Mouse (Mus musculus) liver, adult (tissue): ENCODE measurements around the gene Tns2.
A peak's percentile ranks its signal among the peaks of the same experiment; 100 is the strongest.

Experiments used
- GATA4 ChIP-seq: IDR thresholded peaks from 2 replicates; pipeline ENCODE4 v1.6.1; 2014; ENCODE audit warnings: mild to moderate bottlenecking, low read length; ENCODE audit not compliant: insufficient replicate concordance

Tns2 gene

DNA sequence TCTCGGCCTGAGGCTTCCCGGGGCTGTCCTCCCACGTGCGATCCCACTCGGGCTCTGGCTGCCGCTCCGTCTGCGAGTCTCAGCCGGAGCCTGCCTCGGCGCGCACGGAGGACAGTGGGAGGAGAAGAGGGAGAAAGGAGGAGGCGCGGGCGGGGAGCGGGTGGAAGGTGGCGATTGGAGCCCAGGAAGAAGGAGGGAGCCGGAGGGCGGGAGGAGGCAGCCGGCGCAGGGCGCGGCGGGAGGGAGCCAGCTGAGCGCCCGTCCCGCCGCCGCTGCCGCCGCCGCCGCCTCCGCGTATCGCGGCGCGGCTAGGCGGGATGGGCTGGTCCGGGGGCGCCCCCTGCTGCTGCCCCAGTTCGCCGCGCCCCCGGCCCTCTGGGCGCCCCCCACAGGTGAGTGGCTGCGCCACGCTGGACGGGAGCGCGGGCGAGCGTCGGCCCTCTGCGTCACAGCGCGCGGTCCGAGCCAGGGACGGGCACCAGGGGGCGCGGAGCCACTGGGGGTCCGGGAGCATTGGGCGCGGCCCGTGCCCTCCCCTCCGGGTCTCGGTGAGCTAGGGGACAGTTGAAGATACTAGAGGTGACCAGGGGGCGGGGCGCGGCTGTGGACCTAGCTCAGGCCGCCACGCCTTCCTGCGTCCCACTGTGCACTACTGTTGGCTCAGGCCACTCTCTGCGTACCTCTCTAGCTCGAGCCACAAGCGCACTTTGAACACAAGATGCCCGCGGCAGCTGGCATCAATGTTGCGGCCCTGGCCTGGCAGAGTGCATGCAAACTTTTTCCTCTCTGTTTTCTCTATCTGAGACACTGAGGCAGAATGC lies at the start of gene Tns2:
Gene Tns2, plus strand, starts transcription at position 253 of the 821 bp plus-strand sequence.
- no peak for TF ChIP-seq GATA4

DNA sequence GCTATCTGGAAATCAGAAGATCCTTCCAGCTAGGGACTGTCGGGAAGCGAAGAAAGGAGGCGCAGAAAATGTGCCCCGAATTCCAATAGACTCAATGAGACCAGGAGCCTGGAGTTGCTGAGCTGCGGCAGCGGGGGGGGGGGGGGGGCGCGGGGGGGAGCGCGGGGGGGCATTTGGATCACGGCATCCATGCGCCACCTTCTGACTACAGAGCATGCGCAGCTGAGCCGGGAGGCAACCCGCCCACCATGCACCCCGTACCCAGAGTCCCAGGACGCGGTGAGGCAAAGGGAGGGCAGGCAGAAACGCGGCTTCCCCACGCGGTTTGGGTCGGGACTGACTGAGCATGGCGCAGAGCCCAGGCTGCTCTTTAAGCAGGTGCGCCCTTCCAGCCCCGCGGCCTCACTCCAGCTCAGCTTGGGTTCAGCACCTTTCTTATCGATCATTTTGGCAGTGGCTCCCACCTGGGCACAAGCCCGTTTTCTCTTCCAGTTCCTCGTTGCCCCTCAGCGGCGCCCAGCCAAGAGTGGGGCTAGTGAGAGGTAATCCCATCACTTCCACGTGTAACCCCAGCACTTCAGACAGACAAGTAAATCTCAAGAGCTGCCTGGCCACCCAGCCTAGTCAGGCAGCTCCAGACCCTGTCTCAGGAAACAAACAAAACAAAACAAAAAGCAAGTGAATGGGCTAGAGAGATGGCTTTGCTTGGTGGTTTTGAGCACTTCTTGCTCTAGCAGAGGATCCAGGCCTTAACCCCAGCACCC lies 48.1 kb upstream of the Tns2 start:
- no peak for TF ChIP-seq GATA4

DNA sequence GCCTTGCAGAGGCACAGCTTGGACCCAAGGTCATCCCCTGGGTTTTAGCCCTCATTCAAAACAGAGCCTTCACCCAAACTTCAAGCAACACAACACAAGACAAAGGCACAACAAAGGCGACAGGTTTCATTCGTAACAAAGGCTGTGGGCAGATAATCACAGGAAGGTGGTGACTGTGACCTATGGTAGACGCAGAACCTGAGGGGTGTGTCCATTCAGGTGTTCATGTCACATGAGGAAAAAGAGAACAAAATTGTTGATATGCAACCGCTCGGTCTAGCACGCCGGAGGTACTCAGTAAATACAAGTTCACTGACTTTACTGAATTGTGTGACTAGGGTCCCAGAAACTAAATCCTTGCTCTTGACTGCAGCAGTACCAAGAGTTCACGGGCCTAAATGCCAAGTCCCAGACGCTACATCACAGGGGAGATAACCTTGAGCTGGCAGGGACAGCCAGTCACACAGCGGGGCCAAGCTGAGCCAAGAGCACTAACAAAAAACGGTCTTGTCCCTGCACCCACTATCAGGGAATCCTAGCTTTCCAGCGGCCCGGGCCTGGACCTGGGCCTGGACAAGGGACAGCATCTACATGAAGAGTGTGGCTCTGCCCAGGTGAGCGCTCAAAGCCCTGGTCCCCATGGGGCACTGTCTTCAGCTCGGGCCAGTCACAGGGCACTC lies 43.6 kb upstream of the Tns2 start:
- TF ChIP-seq GATA4, result no peak

DNA sequence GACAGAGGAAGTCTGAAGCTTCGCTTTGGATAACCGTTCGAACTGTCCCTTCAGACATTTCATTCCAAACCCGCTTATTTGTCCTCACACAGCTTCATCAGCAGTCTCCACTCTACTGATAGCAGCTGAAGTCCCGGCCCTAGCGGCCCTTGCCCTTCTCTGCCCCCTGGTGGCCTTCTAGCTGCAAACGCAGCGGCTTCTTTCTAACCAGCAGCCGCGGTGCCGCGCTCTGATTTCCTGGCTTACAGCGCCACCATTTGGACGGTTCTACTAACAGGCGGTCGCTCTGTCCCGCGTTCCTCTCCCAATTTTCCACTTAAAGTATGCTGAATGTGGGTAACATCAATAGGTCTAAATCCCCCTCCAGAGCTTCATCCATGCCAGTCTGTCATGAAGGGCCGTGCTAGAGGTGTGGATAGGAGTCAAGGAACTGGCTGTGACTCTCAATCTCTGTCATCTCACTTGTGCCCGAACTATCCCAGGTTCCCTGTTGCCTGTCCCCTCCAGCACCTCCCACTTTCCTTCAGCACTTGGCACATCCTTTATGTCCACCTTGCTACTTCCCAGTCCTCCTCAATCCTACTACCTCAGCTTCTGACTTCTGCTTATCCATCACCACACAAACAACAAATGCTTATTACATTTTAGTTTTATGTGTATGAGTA lies 34.4 kb upstream of the Tns2 start:
- peak; percentile 57; the same call in 1 of the 2 replicates for TF ChIP-seq GATA4

DNA sequence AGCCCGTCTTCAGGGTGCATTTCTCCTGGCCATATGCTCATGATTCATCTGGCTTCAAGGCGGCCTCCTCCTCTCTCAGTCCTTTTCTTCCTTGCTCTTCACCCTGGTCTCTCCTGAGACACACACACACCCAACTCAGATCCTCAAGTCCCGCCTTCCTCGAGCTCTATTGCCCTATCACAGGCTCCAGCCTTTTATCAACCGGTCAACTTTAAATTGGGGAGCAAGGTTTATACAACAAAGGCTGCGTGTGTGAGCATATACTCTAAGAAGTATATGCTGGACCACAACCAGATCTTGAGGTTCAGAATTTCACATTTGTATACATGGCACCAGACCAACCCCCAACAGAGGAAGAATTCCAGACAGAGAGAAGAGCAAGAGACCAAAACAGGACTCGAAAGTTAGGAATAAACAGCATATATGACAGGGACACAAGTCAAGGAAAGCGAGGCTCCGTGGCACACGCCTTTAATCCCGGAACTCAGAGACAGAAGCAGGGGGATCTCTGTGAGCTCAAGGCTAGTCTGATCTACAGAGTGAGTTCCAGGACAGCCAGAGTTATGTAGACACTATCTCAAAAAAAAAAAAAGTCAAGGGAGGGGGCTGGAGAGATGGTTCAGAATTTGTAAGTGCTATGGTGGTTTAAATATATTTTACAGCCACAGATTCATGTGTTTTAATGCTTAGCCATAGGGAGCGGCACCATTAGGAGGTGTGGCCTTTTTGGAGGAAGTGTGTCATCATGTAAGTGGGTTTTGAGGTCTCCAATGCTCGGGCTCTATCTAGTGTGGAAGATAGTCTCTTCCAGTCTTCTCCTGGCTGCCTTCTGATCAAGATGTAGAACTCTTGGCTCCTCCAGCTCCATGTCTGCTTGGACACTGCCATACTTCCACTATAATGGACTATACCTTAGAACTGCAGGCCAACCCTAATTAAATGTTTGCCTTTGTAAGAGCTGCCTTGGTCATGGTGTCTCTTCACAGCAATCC lies 29.4 kb upstream of the Tns2 start:
- no peak for TF ChIP-seq GATA4

DNA sequence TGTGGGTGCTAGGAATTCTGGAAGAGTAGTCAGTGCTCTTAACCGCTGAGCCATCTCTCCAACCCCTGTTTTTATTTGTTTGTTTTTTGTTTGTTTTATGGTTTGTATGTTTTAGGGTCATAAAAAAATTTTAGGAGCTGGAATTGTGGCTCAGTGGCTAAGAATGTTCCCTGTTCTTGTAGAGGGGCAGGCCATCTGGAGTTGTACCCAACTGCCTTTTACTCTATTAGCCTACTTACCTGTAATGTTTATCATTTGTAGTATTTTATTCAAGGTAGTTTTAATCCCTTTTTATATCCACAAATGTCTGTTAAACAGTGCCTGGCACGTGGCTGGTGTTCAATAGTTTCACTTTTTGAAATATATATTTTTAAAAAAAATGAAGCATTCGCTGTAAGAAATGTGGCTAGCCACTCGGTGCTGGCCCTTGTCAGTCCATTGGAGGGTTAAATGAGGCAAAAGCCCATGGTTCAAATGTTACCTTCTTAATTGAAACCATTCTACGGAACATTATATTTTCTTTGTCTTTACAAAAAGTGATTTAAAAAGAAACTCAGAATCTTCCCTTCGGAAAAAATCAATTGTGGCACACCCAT lies 27.2 kb upstream of the Tns2 start:
- TF ChIP-seq GATA4, result no peak

DNA sequence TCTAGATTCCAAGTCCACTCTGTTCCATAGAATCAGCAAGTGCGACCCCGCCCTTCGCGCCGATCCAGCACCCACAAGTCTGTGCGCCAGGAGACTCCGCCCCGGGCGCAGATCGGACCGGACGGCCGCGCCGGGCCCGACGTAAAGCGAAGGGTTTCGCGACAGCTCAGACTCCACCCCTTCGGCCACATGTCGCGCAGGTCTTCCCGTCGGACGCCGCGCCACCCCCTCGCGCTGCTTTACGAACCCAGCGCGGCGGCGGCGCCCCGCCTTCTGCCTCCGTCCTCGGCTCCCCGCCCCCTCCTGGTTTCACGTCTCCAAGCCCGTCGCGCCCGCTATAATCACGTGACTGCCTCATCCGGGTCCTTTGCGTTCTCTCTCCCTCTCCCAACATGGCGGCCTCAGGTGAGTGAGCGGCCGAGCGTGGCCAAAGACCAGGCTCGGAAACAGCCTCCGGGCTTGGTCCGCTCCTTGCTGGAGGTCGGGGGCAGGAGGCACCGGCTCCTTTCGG lies 26.6 kb upstream of the Tns2 start, which contains the start of gene Eif4b:
Gene Eif4b, plus strand, starts transcription at position 215 of the 511 bp plus-strand sequence.
- TF ChIP-seq GATA4, result peak; percentile 47; the same call in 1 of the 2 replicates

DNA sequence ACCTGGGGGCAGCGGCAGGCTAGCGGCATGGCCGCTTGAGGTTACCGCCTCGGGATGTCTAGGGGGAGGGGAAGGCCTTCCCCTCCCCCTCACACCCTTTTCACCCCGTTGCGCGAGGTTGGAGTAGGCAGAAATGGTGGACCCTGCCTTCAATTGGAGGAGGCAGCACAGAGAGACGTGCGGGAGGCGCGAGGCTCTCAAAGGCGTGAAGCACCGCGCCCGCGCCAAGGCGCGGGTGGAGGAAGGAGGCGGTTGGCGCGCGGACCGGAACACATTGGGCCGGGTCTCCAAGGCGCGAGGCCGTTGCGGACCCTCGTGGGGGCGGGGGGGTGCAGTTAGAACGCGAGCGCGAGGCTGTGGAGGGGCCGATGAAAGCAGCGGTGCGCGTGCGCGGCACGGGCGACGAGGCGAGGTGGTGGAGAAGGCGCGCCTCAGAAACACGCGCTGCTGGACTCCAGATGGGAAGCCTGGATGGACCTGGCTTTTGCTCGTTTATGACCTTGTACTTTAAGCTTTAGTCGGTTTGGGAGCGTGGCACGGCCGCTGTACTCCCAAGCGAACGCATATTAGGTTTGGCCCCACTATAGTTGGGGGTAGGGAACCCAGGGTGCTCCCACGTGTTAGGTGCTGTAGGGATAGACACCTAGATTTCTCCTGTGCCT lies 26.0 kb upstream of the Tns2 start:
- no peak; the same call in 1 of the 2 replicates for TF ChIP-seq GATA4

DNA sequence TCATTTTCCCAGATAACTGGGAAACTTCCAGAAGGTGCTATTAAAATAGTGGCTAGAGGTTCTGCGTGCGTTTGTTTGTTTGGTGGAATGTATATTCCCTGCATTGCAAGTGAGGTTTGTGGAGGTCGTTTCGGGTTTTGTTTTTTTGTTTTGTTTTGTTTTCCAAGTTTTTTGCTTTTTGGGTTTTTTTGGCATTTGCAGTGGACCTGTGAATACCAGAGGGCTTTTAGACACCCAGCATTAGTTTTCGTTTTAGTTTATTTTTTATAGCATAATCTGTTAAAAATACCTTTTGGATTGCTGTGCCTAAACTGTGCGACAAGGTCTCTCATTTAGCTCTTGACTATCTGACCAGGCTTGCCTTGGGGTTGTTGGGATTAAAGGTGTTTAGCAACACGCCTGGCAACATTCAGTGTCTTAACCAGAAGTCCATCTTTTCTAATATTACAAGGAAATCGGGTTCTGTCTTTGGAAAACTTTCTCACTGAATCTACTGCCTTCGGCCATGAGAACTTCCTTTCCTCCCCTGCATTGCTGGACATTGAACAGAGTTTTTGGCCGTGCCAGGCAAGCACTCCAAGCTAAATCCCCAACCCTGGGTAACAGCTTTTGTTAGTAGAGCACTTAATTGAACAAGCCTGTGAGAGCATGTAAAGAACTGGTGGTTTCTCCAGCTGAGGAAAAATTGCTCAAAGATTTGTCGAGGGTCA lies 25.2 kb upstream of the Tns2 start:
- TF ChIP-seq GATA4, result no peak

DNA sequence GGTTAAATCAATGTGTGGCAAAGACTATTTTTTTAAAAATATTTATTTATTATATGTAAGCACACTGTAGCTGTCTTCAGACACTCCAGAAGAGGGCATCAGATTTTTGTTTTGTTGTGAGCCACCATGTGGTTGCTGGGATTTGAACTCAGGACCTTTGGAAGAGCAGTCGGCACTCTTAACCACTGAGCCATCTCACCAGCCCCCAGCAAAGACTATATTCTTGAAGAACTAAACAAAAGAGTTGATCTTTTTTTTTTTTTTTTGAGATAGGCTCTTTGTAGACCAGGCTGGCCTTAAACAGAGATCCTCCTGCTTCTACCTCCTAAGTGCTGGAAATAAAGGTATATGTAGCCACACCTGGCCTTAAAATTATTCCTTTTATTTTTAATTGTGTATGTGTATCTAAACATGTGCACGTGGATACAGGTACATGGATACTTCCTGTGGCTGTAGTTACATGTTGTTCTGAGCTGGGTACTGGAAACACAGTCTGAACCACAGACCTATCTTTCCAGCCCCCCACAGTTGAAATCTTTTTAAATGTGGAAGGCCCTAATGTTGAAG lies 23.0 kb upstream of the Tns2 start:
- TF ChIP-seq GATA4, result no peak

DNA sequence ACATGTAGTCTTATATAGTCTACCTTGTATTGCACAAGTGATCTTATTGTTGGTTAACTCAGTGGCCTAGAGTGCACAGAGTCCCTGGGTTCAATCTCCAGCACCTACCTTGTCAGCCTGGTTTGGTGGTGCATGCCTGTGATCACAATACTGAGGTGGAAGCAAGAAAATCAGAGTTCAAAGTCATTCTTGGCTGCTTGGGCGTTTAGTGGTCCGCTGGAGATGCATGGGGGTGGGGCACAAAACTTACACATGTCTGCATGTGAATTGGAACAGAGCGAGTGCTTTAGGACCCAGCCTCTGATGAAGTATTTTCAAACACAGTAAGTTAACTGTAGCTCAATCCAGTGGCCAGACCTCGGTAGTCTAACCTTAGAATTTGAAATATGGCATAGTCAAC lies 21.0 kb upstream of the Tns2 start:
- TF ChIP-seq GATA4, result no peak

DNA sequence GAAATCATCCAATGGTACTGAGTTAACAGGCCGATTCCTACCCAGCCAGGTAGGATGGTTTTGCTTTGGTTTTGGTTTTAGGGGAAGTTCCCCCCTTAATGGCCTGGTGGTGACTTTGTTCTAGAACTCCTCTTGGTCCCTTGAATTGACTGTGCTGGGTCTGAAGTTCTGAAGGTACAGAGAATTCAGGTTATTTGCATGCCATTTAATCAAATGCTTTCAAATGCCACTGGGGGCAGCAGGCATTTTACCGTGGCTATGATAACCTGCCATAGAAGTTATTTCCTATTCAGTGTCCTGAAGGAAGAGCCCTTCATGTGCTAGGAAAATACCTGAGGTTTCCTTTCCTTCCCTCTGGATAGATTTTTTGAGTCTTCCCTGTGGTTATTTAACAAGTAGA lies 19.8 kb upstream of the Tns2 start:
- no peak for TF ChIP-seq GATA4
